Comparison of ENCODE assay signal across 13 mouse cellular contexts in genomic region chr10:23784121-23784520, GRCm38 (mm10). TPM values are rescaled to one million over a fixed set of nuclear protein-coding genes. Genes with fewer than 3 reads are reported as not detected.
DNase-seq lines count a peak whose midpoint lies in the region; ATAC-seq and TF ChIP-seq lines count a peak whose summit lies in the region.
"Had no signal": no experiment of that assay in that cellular context is flagged by ENCODE, and none has a peak within 500 bp of the region (broad histone marks: within the 10 kb centered on the region; RNA-seq: fewer than 3 reads in every experiment).

No protein-coding gene starts in this region.

- 43% methylated on average over 2 of the region's 2 CpGs for WGBS in embryonic facial prominence, embryonic 13.5 days
- 41% methylated on average over 2 of the region's 2 CpGs for WGBS in embryonic facial prominence, embryonic 10.5 days
- WGBS in lung, embryonic 14.5 days = 52% methylated on average over 2 of the region's 2 CpGs
- 55% methylated on average over 2 of the region's 2 CpGs for WGBS in stomach, embryonic 16.5 days
- WGBS in kidney, embryonic 16.5 days = 46% methylated on average over 2 of the region's 2 CpGs

- no peak for DNase-seq in embryonic facial prominence, embryonic 10.5 days (ENCODE audit: low spot score)
- DNase-seq in lung, embryonic 14.5 days = no peak
- DNase-seq in lung, postnatal 10 days = no peak
- DNase-seq in ZHBTc4 (ENCODE audit: low read depth, low spot score) = peak; percentile 78
- no peak for DNase-seq in thymus, postnatal 36 days
- DNase-seq: cerebellum, adult 11-12 months; kidney, adult 2 months; lung, adult 2 months had no signal

- H3K27me3 ChIP-seq in embryonic facial prominence, embryonic 13.5 days = no peaks in the 10 kb centered on the region
- no peaks in the 10 kb centered on the region for H3K27me3 ChIP-seq in embryonic facial prominence, embryonic 10.5 days (replicated peaks; ENCODE audit: low read depth, poor library complexity, severe bottlenecking)
- no peaks in the 10 kb centered on the region for H3K27me3 ChIP-seq in lung, embryonic 14.5 days (ENCODE audit: insufficient read depth, low read length)
- no peaks in the 10 kb centered on the region for H3K27me3 ChIP-seq in stomach, embryonic 16.5 days (ENCODE audit: control insufficient read depth, insufficient read depth, low read length)
- H3K27me3 ChIP-seq in kidney, embryonic 16.5 days (ENCODE audit: insufficient read depth, low read length) = no peaks in the 10 kb centered on the region

- no peak for TF ChIP-seq CTCF in lung, embryonic 14.5 days (IDR thresholded peaks at IDR 0.05; ENCODE audit: low read depth)

- H3K4me1 ChIP-seq in embryonic facial prominence, embryonic 13.5 days = peaks cover 36% of the 10 kb centered on the region
- peaks cover 24% of the 10 kb centered on the region for H3K4me1 ChIP-seq in embryonic facial prominence, embryonic 10.5 days
- H3K4me1 ChIP-seq in lung, embryonic 14.5 days (ENCODE audit: insufficient read depth) = 0 out of 2 replicates have a peak, but pooled peaks cover 4% of the 10 kb centered on the region
- peaks cover 28% of the 10 kb centered on the region for H3K4me1 ChIP-seq in stomach, embryonic 16.5 days (ENCODE audit: control insufficient read depth, insufficient read depth, low read length)
- H3K4me1 ChIP-seq in kidney, embryonic 16.5 days (ENCODE audit: insufficient read depth, low read length) = peaks cover 31% of the 10 kb centered on the region

- H3K9ac ChIP-seq in embryonic facial prominence, embryonic 13.5 days = no peak overlapping the region
- H3K9ac ChIP-seq in lung, embryonic 14.5 days = no peak overlapping the region
- H3K9ac ChIP-seq in stomach, embryonic 16.5 days (ENCODE audit: low read length) = no peak overlapping the region
- no peak overlapping the region for H3K9ac ChIP-seq in kidney, embryonic 16.5 days (replicated peaks; ENCODE audit: low read length)

- no peak for ATAC-seq in embryonic facial prominence, embryonic 13.5 days (ENCODE audit: insufficient number of reproducible peaks, insufficient read depth, low FRiP score, low TSS enrichment, low read depth)
- no peak for ATAC-seq in lung, embryonic 14.5 days (ENCODE audit: insufficient read depth)
- ATAC-seq in stomach, embryonic 16.5 days (ENCODE audit: insufficient read depth, low FRiP score) = no peak
- no peak for ATAC-seq in kidney, embryonic 16.5 days (ENCODE audit: low FRiP score, low TSS enrichment)

- no peak overlapping the region for H3K27ac ChIP-seq in embryonic facial prominence, embryonic 13.5 days
- H3K27ac ChIP-seq in embryonic facial prominence, embryonic 10.5 days (replicated peaks) = no peak overlapping the region
- no peak overlapping the region for H3K27ac ChIP-seq in lung, embryonic 14.5 days (ENCODE audit: low read depth)
- no peak overlapping the region for H3K27ac ChIP-seq in stomach, embryonic 16.5 days (ENCODE audit: low read length)
- H3K27ac ChIP-seq in kidney, embryonic 16.5 days (ENCODE audit: low read length) = no peak overlapping the region
- H3K27ac ChIP-seq: heart, embryonic 10.5 days; midbrain, embryonic 10.5 days had no signal

- peaks cover 49% of the 10 kb centered on the region for H3K36me3 ChIP-seq in embryonic facial prominence, embryonic 13.5 days
- H3K36me3 ChIP-seq in embryonic facial prominence, embryonic 10.5 days (replicated peaks) = peaks cover 62% of the 10 kb centered on the region
- peaks cover 39% of the 10 kb centered on the region for H3K36me3 ChIP-seq in lung, embryonic 14.5 days (ENCODE audit: insufficient read depth)
- H3K36me3 ChIP-seq in stomach, embryonic 16.5 days (ENCODE audit: control insufficient read depth, insufficient read depth, low read length) = peaks cover 27% of the 10 kb centered on the region
- H3K36me3 ChIP-seq in kidney, embryonic 16.5 days (ENCODE audit: insufficient read depth, low read length) = peaks cover 38% of the 10 kb centered on the region

- H3K4me2 ChIP-seq in embryonic facial prominence, embryonic 13.5 days = 0 out of 2 replicates have a peak overlapping the region, but pooled peaks have one; percentile 91
- peak overlapping the region; percentile 23; the same call in 1 of the 2 replicates for H3K4me2 ChIP-seq in lung, embryonic 14.5 days
- H3K4me2 ChIP-seq in stomach, embryonic 16.5 days (ENCODE audit: low read depth, low read length) = 0 out of 2 replicates have a peak overlapping the region, but pooled peaks have one; percentile 5
- no peak overlapping the region for H3K4me2 ChIP-seq in kidney, embryonic 16.5 days (replicated peaks; ENCODE audit: low read depth, low read length)

- no peak overlapping the region; the same call in 1 of the 2 replicates for H3K4me3 ChIP-seq in embryonic facial prominence, embryonic 13.5 days
- no peak overlapping the region for H3K4me3 ChIP-seq in embryonic facial prominence, embryonic 10.5 days
- H3K4me3 ChIP-seq in lung, embryonic 14.5 days (ENCODE audit: low read depth, low read length) = no peak overlapping the region
- no peak overlapping the region for H3K4me3 ChIP-seq in stomach, embryonic 16.5 days (replicated peaks; ENCODE audit: low read length)
- H3K4me3 ChIP-seq in kidney, embryonic 16.5 days (ENCODE audit: low read length) = no peak overlapping the region

- no peaks in the 10 kb centered on the region for H3K9me3 ChIP-seq in embryonic facial prominence, embryonic 13.5 days
- H3K9me3 ChIP-seq in embryonic facial prominence, embryonic 10.5 days = no peaks in the 10 kb centered on the region
- H3K9me3 ChIP-seq in lung, embryonic 14.5 days (ENCODE audit: low read depth, low read length) = no peaks in the 10 kb centered on the region
- no peaks in the 10 kb centered on the region for H3K9me3 ChIP-seq in stomach, embryonic 16.5 days (replicated peaks; ENCODE audit: control insufficient read depth, low read length)
- H3K9me3 ChIP-seq in kidney, embryonic 16.5 days (ENCODE audit: low read length) = no peaks in the 10 kb centered on the region
- H3K9me3 ChIP-seq: heart, embryonic 10.5 days; midbrain, embryonic 10.5 days had no signal

RNA-seq across cellular contexts. Expression of gene Rps12, which starts 3.0 kb away (rescaled TPM):
- polyA plus RNA-seq in embryonic facial prominence, embryonic 13.5 days (2015; fragmentation: Nextera tagmentation; extraction: Ambion mirVana) = 245 and 261 TPM in 2 replicates
- 142 and 152 TPM in 2 replicates for polyA plus RNA-seq in embryonic facial prominence, embryonic 10.5 days (2016; fragmentation: Nextera tagmentation; extraction: Ambion mirVana)
- 235 and 246 TPM in 2 replicates for polyA plus RNA-seq in lung, embryonic 14.5 days (2014; fragmentation: Nextera tagmentation; extraction: Ambion mirVana)
- 152 and 178 TPM in 2 replicates for polyA plus RNA-seq in stomach, embryonic 16.5 days (2015; fragmentation: Nextera tagmentation; extraction: Ambion mirVana)
- polyA plus RNA-seq in kidney, embryonic 16.5 days (2015; fragmentation: Nextera tagmentation; extraction: Ambion mirVana) = 128 and 147 TPM in 2 replicates

RNA-seq across cellular contexts. Expression of gene Slc18b1, which starts 12.7 kb away (rescaled TPM):
- 32.3 and 35.6 TPM in 2 replicates for polyA plus RNA-seq in embryonic facial prominence, embryonic 13.5 days (2015; fragmentation: Nextera tagmentation; extraction: Ambion mirVana)
- polyA plus RNA-seq in embryonic facial prominence, embryonic 10.5 days (2016; fragmentation: Nextera tagmentation; extraction: Ambion mirVana) = 10.2 and 11.7 TPM in 2 replicates
- 21.7 and 22.9 TPM in 2 replicates for polyA plus RNA-seq in lung, embryonic 14.5 days (2014; fragmentation: Nextera tagmentation; extraction: Ambion mirVana)
- 15.4 and 18.3 TPM in 2 replicates for polyA plus RNA-seq in stomach, embryonic 16.5 days (2015; fragmentation: Nextera tagmentation; extraction: Ambion mirVana)
- polyA plus RNA-seq in kidney, embryonic 16.5 days (2015; fragmentation: Nextera tagmentation; extraction: Ambion mirVana) = 18.0 and 20.7 TPM in 2 replicates
